Mouse (Mus musculus): ENCODE data around the gene Lsm2. TPM values are rescaled to one million over a fixed set of nuclear protein-coding genes. Genes with fewer than 3 reads are reported as not detected.
A peak's percentile ranks its signal among the peaks of the same experiment; 100 is the strongest.

Lsm2 gene
- polyA plus RNA-seq (2014; fragmentation: Nextera tagmentation; extraction: Ambion mirVana), result 216 and 228 TPM in 2 replicates

DNA sequence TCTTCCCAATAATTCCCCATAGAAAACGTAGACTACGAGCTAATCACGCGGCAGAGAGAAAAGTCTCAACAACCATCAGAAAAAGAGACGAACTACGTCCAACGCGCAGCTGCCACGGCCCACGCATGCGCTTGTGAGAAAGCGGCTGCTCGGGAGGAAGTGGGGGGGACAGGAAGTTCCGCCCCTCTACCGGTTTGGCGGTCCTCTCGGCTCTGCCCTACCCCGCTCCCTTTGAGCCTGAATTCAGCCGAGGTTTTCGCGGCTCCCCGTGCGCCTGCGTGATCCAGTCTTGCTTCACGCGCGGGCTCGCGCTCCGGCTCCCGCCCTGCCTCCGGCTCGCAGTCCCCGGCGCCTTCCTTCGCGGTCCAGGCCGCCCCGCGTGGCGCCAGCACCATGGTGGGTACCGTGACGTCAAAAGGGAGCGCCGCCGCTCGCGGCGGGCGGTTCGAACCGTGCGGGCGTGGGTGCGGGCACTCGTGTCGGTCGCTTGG, at the start of gene Lsm2:
TSS of gene Lsm2 (plus strand) at position 173 of the 491 bp plus-strand sequence.
- Histone ChIP-seq H3K9me3 (ENCODE audit: control insufficient read depth, low read length) (no peaks in the 10 kb centered on the region), H3K4me2 (ENCODE audit: low read length) (peak within 1 kb of the TSS; percentile 90), H3K36me3 (ENCODE audit: control insufficient read depth, insufficient read depth, low read length) (peaks cover 20% of the 10 kb centered on the region), H3K27ac (ENCODE audit: low read depth) (peak within 1 kb of the TSS; percentile 99), H3K9ac (ENCODE audit: low read length) (peak within 1 kb of the TSS; percentile 91), H3K4me1 (replicated peaks; ENCODE audit: control insufficient read depth, insufficient read depth, low read length) (peaks cover 24% of the 10 kb centered on the region), H3K27me3 (replicated peaks; ENCODE audit: control insufficient read depth, insufficient read depth, low read length) (no peaks in the 10 kb centered on the region), H3K4me3 (ENCODE audit: low read depth, low read length) (peak within 1 kb of the TSS; percentile 91)
- DNase-seq (ENCODE audit: low spot score) (peak; percentile 97), ATAC-seq (replicated peaks; ENCODE audit: low FRiP score, low TSS enrichment, low read depth) (peak; percentile 89)
- WGBS, result under 1% methylated on average over 58 of the region's 58 CpGs

DNA sequence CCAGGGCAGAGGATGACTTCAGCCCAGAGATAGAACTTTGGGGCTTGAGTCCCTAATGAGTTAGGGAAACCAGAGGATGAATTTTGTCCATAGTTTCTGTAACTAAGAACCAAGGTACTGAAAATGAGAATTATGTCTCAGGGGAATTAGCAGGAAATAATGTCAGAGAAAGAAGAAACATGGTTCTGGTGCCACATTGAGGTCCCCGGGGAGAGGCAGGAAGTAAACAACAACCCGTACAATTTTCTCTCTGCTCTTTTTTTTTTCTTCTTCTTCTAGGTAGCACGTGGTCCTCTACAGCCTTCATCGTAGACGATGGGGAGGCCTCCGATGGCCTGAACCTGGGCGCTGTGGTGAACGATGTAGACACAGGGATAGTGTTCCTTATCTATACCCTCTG, 49.4 kb upstream of the Lsm2 start:
- Histone ChIP-seq H3K9ac (ENCODE audit: low read length) (peak overlapping the region; percentile 80), H3K4me3 (ENCODE audit: low read depth, low read length) (peak overlapping the region; percentile 71), H3K36me3 (ENCODE audit: control insufficient read depth, insufficient read depth, low read length) (peaks cover 28% of the 10 kb centered on the region; the same call in 1 of the 2 replicates), H3K9me3 (ENCODE audit: control insufficient read depth, low read length) (no peaks in the 10 kb centered on the region), H3K27me3 (replicated peaks; ENCODE audit: control insufficient read depth, insufficient read depth, low read length) (no peaks in the 10 kb centered on the region), H3K27ac (ENCODE audit: low read depth) (no peak overlapping the region), H3K4me1 (replicated peaks; ENCODE audit: control insufficient read depth, insufficient read depth, low read length) (peaks cover 6% of the 10 kb centered on the region; the same call in 1 of the 2 replicates), H3K4me2 (ENCODE audit: low read length) (peak overlapping the region; percentile 99)
- ATAC-seq (replicated peaks; ENCODE audit: low FRiP score, low TSS enrichment, low read depth), result no peak
- no peak for DNase-seq (ENCODE audit: low spot score)
- WGBS, result 72% methylated on average over 8 of the region's 8 CpGs

DNA sequence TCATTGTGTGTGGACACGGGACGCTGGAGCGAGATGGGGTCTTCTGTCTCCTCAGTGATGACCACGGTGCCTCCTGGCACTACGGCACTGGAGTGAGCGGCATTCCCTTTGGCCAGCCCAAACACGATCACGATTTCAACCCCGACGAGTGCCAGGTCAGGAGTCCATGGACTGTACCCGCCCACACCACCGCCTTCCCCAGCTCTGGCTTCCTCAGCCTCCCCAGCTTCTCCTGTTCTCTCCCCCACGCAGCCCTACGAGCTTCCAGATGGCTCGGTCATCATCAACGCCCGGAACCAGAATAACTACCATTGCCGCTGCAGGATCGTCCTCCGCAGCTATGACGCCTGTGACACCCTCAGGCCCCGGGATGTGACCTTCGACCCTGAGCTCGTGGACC, 47.6 kb upstream of the Lsm2 start:
- DNase-seq (ENCODE audit: low spot score) (no peak), ATAC-seq (replicated peaks; ENCODE audit: low FRiP score, low TSS enrichment, low read depth) (no peak)
- Histone ChIP-seq H3K4me2 (ENCODE audit: low read length) (no peak overlapping the region), H3K9ac (ENCODE audit: low read length) (no peak overlapping the region), H3K4me1 (replicated peaks; ENCODE audit: control insufficient read depth, insufficient read depth, low read length) (peaks cover 6% of the 10 kb centered on the region; the same call in 1 of the 2 replicates), H3K27me3 (replicated peaks; ENCODE audit: control insufficient read depth, insufficient read depth, low read length) (no peaks in the 10 kb centered on the region), H3K4me3 (ENCODE audit: low read depth, low read length) (no peak overlapping the region), H3K9me3 (ENCODE audit: control insufficient read depth, low read length) (no peaks in the 10 kb centered on the region), H3K36me3 (ENCODE audit: control insufficient read depth, insufficient read depth, low read length) (peaks cover 28% of the 10 kb centered on the region; the same call in 1 of the 2 replicates), H3K27ac (ENCODE audit: low read depth) (no peak overlapping the region)
- 73% methylated on average over 24 of the region's 24 CpGs for WGBS

DNA sequence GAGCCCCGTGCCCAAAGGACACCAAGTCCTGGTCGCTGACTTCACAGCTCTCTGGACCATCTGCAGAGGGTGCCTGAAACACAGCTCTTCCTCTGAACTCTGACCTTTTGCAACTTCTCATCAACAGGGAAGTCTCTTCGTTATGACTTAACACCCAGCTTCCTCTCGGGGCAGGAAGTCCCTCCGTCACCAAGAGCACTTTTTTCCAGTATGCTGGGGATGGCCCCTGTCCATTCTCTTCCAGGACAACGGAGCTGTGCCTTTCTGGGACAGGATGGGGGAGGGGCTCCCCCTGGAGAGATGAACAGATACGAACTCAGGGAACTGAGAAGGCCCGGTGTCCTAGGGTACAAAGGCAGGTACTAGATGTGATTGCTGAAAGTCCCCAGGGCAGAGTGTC, 46.8 kb upstream of the Lsm2 start:
- Histone ChIP-seq H3K9me3 (ENCODE audit: control insufficient read depth, low read length) (no peaks in the 10 kb centered on the region), H3K4me2 (ENCODE audit: low read length) (no peak overlapping the region), H3K9ac (ENCODE audit: low read length) (no peak overlapping the region), H3K4me3 (ENCODE audit: low read depth, low read length) (no peak overlapping the region), H3K27me3 (replicated peaks; ENCODE audit: control insufficient read depth, insufficient read depth, low read length) (no peaks in the 10 kb centered on the region), H3K36me3 (ENCODE audit: control insufficient read depth, insufficient read depth, low read length) (peaks cover 28% of the 10 kb centered on the region; the same call in 1 of the 2 replicates), H3K27ac (ENCODE audit: low read depth) (no peak overlapping the region), H3K4me1 (replicated peaks; ENCODE audit: control insufficient read depth, insufficient read depth, low read length) (peaks cover 6% of the 10 kb centered on the region; the same call in 1 of the 2 replicates)
- DNase-seq (ENCODE audit: low spot score) (no peak), ATAC-seq (replicated peaks; ENCODE audit: low FRiP score, low TSS enrichment, low read depth) (no peak)
- WGBS, result 50% methylated on average over 8 of the region's 8 CpGs

DNA sequence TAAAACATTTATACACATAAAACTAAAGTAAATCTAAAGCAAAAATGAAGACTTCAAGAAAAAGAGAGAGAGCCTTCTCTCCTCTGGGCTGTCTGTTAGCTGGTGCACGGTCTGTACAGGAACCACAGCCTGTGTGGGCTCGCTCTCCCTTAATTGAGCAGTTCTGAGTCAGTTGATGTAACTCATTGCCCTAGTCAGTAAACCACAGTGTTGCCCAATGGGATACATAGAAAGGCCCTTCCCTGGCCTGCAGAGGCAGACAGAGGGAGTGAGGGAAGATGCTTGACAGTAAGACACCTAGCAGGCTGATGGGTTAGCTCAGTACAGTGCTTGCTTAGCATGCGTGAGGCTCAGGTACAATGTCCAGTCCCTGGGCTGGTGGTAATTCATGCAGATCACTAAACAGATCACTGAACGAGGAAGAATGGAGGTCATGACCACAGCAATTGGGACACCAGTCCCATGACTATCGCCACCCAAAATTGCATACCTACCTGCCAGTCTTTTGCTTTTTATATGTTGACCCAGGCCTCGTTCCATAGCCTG, 43.6 kb upstream of the Lsm2 start:
- Histone ChIP-seq H3K4me1 (replicated peaks; ENCODE audit: control insufficient read depth, insufficient read depth, low read length) (peaks cover 6% of the 10 kb centered on the region), H3K36me3 (ENCODE audit: control insufficient read depth, insufficient read depth, low read length) (peaks cover 23% of the 10 kb centered on the region; the same call in 1 of the 2 replicates), H3K9me3 (ENCODE audit: control insufficient read depth, low read length) (no peaks in the 10 kb centered on the region), H3K4me3 (ENCODE audit: low read depth, low read length) (no peak overlapping the region), H3K27me3 (replicated peaks; ENCODE audit: control insufficient read depth, insufficient read depth, low read length) (no peaks in the 10 kb centered on the region), H3K9ac (ENCODE audit: low read length) (no peak overlapping the region), H3K4me2 (ENCODE audit: low read length) (no peak overlapping the region), H3K27ac (ENCODE audit: low read depth) (no peak overlapping the region)
- 80% methylated on average over 6 of the region's 6 CpGs for WGBS
- no peak for ATAC-seq (replicated peaks; ENCODE audit: low FRiP score, low TSS enrichment, low read depth)
- no peak for DNase-seq (ENCODE audit: low spot score)

DNA sequence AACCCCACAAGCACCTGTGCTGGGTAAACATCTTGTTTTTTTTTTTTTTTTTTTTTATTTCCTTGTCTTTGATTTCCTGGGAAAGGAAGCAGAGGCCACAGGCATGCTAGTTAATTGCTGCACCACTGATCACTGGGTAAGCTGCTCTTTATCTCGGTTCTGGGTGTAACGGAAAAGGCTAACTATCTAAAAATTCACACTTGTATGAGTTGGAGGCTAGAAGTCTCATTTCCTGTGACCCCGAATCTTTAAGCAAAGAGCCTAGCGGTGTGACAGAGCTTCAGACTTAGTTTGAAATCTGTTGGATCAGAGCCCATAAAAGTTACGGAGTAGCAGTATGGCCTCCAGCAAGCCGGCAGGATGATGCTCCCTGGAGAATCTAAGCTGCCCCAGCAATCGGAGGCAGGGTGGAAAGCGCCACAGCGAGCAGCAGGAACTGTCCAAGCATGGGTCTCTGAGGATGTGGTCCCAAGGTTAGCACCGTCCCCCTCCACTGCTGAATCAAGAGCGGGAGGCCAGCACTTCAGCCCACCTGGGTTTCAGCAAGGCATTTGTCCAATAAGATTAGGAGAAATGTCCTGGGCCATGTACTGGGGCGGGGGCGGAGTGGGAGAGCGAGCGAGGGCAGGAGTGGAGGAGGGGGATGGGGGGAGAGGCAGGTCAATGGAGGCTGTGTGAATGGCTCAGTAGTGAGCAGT, 40.2 kb upstream of the Lsm2 start:
- ATAC-seq (replicated peaks; ENCODE audit: low FRiP score, low TSS enrichment, low read depth) (no peak), DNase-seq (ENCODE audit: low spot score) (peak; percentile 61)
- H3K36me3 ChIP-seq (ENCODE audit: control insufficient read depth, insufficient read depth, low read length), result no peaks in the 10 kb centered on the region
- H3K9me3 ChIP-seq (ENCODE audit: control insufficient read depth, low read length), result 0 out of 2 replicates have a peak, but pooled peaks cover 2% of the 10 kb centered on the region
- H3K27me3 ChIP-seq (replicated peaks; ENCODE audit: control insufficient read depth, insufficient read depth, low read length), result no peaks in the 10 kb centered on the region
- peak overlapping the region; percentile 42 for H3K9ac ChIP-seq (ENCODE audit: low read length)
- peaks cover 6% of the 10 kb centered on the region for H3K4me1 ChIP-seq (replicated peaks; ENCODE audit: control insufficient read depth, insufficient read depth, low read length)
- peak overlapping the region; percentile 51 for H3K27ac ChIP-seq (ENCODE audit: low read depth)
- WGBS, result 7% methylated on average over 15 of the region's 15 CpGs
- peak overlapping the region; percentile 54 for H3K4me2 ChIP-seq (ENCODE audit: low read length)
- H3K4me3 ChIP-seq (ENCODE audit: low read depth, low read length), result peak overlapping the region; percentile 22

DNA sequence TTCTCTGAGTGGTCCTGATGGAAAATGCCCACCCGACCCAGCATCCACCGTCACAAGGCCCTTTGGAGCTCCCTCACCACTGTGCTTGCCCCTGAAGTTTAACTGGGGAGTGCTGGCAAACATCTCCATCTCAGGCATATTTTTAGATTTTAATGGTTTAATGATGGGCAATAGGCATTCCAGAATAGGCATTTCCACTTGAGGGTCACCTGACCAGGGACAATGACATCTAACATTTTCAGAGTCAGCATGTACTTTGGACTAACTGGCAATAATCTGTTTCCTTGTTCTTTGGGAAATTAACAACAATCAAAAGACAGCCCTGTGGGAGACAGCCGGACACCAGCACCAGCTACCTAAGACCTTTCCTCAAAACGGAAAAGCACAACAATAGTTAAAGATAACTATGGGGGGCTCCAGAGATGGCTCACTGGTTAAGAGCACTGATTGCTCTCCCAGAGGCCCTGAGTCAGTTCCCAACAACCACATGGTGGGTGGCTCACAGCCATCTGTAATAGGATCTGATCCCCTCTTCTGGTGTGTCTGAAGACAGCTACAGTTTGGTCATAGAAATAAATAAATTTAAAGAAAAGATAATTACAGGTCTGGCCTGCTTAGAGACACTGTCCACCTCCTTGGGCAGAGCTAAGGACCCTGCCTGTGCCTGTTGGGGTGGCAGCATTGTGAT, 38.4 kb upstream of the Lsm2 start:
- no peak overlapping the region for H3K4me2 ChIP-seq (ENCODE audit: low read length)
- 0 out of 2 replicates have a peak, but pooled peaks cover 2% of the 10 kb centered on the region for H3K9me3 ChIP-seq (ENCODE audit: control insufficient read depth, low read length)
- peak; percentile 45; the same call in 1 of the 2 replicates for ATAC-seq (replicated peaks; ENCODE audit: low FRiP score, low TSS enrichment, low read depth)
- H3K27me3 ChIP-seq (replicated peaks; ENCODE audit: control insufficient read depth, insufficient read depth, low read length), result no peaks in the 10 kb centered on the region
- H3K4me1 ChIP-seq (replicated peaks; ENCODE audit: control insufficient read depth, insufficient read depth, low read length), result peaks cover 6% of the 10 kb centered on the region
- no peak overlapping the region for H3K4me3 ChIP-seq (ENCODE audit: low read depth, low read length)
- 72% methylated on average over 4 of the region's 4 CpGs for WGBS
- peak overlapping the region; percentile 65 for H3K27ac ChIP-seq (ENCODE audit: low read depth)
- no peak overlapping the region for H3K9ac ChIP-seq (ENCODE audit: low read length)
- no peaks in the 10 kb centered on the region for H3K36me3 ChIP-seq (ENCODE audit: control insufficient read depth, insufficient read depth, low read length)
- peak; percentile 63 for DNase-seq (ENCODE audit: low spot score)

DNA sequence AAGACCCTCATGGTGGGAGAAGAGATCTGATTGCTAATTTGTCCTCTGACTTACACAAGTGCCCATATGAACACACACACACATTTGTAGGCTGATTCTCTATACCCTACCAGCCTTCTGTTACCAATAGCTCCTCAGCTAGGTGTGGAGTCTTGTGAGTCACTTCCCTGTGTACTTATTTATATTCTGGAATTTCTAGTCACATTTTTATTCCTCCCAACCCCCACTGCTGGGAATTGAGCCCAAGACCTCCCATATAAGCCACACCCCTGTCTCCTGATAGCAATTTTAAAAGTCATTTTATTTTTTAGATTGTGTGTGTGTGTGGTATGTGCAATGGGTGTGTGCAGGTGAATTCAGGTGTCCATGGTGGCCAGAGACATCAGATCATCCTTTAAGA, 37.3 kb upstream of the Lsm2 start:
- Histone ChIP-seq H3K27me3 (replicated peaks; ENCODE audit: control insufficient read depth, insufficient read depth, low read length) (no peaks in the 10 kb centered on the region), H3K4me1 (replicated peaks; ENCODE audit: control insufficient read depth, insufficient read depth, low read length) (peaks cover 6% of the 10 kb centered on the region), H3K27ac (ENCODE audit: low read depth) (no peak overlapping the region), H3K9ac (ENCODE audit: low read length) (no peak overlapping the region), H3K9me3 (ENCODE audit: control insufficient read depth, low read length) (0 out of 2 replicates have a peak, but pooled peaks cover 2% of the 10 kb centered on the region), H3K36me3 (ENCODE audit: control insufficient read depth, insufficient read depth, low read length) (no peaks in the 10 kb centered on the region; the same call in 1 of the 2 replicates), H3K4me3 (ENCODE audit: low read depth, low read length) (no peak overlapping the region), H3K4me2 (ENCODE audit: low read length) (no peak overlapping the region)
- DNase-seq (ENCODE audit: low spot score), result no peak
- ATAC-seq (replicated peaks; ENCODE audit: low FRiP score, low TSS enrichment, low read depth), result no peak
